Mouse (Mus musculus) lung, postnatal 0 days (tissue): ENCODE measurements around the gene Brd7.

Experiments
- CTCF ChIP-seq: IDR thresholded peaks from 2 replicates; pipeline ENCODE4 v1.5.1; 2016; ENCODE audit warnings: antibody characterized with exemption, mild to moderate bottlenecking
- EP300 ChIP-seq: IDR thresholded peaks from 2 replicates; pipeline ENCODE4 v1.6.1; 2016; ENCODE audit warnings: antibody characterized with exemption, mild to moderate bottlenecking, control low read depth

GRCm38 (mm10) chr8:88390749-88391148 lies 28.8 kb upstream of the Brd7 start:
- TF ChIP-seq CTCF (peak; percentile 62), EP300 (no peak)
